Mouse (Mus musculus): ENCODE data around the gene Pakap. TPM values are rescaled to one million over a fixed set of nuclear protein-coding genes. Genes with fewer than 3 reads are reported as not detected.

The Pakap gene
- polyA plus RNA-seq, 1 experiment: not detected

DNA sequence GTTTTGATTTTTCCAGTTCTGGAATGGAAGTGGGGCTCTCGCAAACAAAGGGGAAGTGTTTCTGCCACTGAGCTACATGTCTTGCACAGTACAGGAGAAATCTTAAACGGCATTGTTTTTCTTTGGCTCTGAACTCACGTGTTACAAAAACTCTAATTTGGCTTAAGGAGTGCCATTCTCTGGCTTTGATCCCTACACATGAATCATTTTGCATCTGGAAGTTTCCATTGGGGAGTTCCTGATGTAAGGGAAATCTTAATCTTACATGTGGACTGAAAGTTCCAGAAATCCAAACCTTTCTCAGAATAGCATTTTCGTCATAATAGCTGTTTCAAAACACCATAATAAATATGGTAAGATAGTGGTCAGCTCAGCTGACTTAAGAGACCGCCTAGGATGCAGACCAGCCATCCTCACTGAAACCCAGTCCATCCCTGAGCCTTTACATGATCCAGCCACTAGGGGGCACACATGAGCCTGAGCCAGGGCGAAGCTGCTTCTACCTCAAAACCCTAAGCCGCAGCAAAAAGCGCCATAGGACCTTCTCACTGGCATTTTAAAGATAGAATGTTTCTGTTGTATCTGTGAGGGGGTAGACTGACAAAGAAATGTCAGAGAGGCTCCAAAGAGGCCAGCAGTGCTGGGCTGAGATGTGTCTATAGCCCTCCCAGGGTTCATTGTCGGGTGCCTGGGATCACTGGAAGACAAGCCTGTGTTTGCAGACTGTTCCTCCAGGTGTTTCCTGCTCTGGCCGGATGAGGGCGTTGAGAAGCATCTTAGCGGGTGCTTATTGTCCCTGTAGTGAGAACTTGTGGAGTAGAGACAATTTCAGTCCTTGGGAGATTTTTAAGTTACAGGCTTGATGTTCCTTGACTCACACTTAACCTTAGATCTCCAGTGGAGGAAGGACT, 105.3 kb downstream of the Pakap start:
- TF ChIP-seq GATA1 (IDR thresholded peaks at IDR 0.05; ENCODE audit: low read length): no peak

GRCm38 (mm10) chr4:57674351-57674750, 106.4 kb downstream of the Pakap start:
- TF ChIP-seq GATA1 (IDR thresholded peaks at IDR 0.05; ENCODE audit: low read length): no peak

- no peak for TF ChIP-seq GATA1 (IDR thresholded peaks at IDR 0.05; ENCODE audit: low read length)
These were observed 107.4 kb downstream of the Pakap start for GRCm38 (mm10) chr4:57675387-57675786.

- no peak for TF ChIP-seq GATA1 (IDR thresholded peaks at IDR 0.05; ENCODE audit: low read length)
These were observed 109.9 kb downstream of the Pakap start for GRCm38 (mm10) chr4:57677916-57678315.

GRCm38 (mm10) chr4:57678991-57679457, 111.0 kb downstream of the Pakap start:
- TF ChIP-seq GATA1 (IDR thresholded peaks at IDR 0.05; ENCODE audit: low read length): no peak

DNA sequence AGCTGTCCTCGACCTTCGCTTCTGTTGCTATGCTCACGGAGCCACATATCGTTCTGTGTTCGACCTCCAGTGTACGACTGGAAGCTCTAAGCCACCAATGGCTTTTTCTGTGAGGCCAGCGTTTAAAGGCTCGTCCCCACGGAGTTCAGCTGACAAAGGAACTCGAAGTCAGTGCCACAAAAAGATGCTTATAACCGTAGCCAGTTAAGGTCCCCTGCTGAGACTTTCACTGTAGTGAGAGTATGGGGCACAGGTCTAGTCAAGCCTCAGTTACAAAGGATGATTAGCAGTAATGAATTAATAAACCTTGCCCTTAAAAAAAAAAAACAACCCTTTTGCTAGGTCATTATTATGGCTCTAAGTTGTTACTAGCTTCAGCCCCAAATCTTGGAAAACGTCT, 112.2 kb downstream of the Pakap start:
- TF ChIP-seq GATA1 (IDR thresholded peaks at IDR 0.05; ENCODE audit: low read length): no peak

GRCm38 (mm10) chr4:57681511-57681910, 113.5 kb downstream of the Pakap start:
- TF ChIP-seq GATA1 (IDR thresholded peaks at IDR 0.05; ENCODE audit: low read length): no peak

DNA sequence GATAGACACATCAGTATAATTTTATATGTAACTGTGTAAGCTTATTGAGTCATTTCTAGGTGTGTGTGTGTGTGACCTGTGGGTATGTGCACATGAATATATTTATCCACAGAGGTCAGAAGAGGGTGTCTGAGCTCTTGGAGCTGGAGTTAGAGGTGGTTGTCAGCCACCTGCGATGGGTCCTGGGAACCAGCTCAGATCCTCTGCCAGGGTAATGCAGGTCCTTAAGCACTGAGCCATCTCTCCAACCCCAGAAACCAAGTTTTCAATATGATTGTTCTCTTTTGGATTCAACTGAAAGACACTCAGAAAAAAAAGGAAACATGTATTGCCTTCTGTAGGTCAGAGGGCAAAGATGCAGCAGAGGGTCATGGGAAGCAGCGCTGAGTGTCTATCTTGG, 114.4 kb downstream of the Pakap start:
- TF ChIP-seq GATA1 (IDR thresholded peaks at IDR 0.05; ENCODE audit: low read length): no peak

DNA sequence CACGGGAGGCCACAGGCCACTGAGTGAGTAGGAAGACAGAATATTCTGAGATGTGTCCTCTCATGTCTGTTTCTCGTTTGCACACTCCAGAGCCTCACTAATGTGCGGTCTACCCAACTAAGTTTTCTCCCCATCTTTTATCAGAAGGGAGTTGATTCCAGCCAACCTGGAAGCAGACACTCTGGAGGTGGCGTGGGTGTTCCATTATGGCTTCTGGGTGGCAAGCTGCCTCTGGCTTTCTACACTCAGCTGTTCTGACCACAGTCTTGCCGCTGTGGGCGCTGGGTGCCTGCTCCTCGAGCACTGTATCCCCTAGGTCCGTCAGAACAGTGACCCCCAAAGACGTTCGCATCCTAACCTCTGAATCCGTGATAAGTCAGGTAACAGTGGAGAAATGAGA, 115.0 kb downstream of the Pakap start:
- no peak for TF ChIP-seq GATA1 (IDR thresholded peaks at IDR 0.05; ENCODE audit: low read length)

- no peak for TF ChIP-seq GATA1 (IDR thresholded peaks at IDR 0.05; ENCODE audit: low read length)
These were observed 116.8 kb downstream of the Pakap start for GRCm38 (mm10) chr4:57684676-57685215.

GRCm38 (mm10) chr4:57686736-57687135, 118.8 kb downstream of the Pakap start:
- no peak for TF ChIP-seq GATA1 (IDR thresholded peaks at IDR 0.05; ENCODE audit: low read length)

DNA sequence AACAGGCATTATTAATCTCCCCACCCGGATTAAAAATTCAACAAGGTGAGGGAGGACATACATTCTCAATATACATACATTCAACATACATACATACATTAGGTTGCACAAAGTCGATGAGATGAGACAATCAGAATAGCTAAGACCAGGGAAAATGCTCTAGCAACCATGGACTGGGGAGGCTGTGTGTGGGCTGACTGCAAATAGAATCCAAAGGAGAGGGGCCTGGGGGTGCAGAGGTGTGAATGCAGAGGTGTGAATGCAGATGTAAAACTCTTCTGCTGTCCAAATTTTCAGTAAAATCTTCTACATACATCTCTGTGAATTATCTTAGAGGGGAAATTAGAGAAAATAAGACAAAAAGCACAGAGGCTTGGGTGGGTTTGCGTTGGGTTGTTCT, 119.6 kb downstream of the Pakap start:
- TF ChIP-seq GATA1 (IDR thresholded peaks at IDR 0.05; ENCODE audit: low read length): no peak

GRCm38 (mm10) chr4:57688131-57688530, 120.2 kb downstream of the Pakap start:
- no peak for TF ChIP-seq GATA1 (IDR thresholded peaks at IDR 0.05; ENCODE audit: low read length)

DNA sequence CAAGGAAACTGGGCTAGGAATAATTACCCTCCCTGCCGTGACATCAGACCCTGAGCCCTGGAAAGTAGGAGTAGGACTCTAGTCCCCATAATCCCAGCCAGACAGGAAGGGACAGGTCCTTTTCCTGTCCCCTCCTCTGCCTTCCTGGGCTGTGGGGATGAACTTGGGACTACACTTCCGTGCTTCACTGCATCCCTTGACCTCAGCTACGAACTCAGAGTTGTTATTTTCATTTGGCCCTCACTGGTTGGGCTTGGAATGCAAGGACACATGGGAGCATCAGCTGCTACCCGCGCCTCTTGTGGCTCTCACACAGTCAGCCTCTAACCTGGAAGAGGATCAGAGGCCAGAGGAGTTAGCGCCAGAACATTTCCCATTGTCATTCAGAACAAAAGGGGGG, 122.0 kb downstream of the Pakap start:
- TF ChIP-seq GATA1 (IDR thresholded peaks at IDR 0.05; ENCODE audit: low read length): no peak

GRCm38 (mm10) chr4:57690805-57691204, 122.8 kb downstream of the Pakap start:
- TF ChIP-seq GATA1 (IDR thresholded peaks at IDR 0.05; ENCODE audit: low read length): no peak

GRCm38 (mm10) chr4:57694356-57695136, 126.6 kb downstream of the Pakap start:
- TF ChIP-seq GATA1 (IDR thresholded peaks at IDR 0.05; ENCODE audit: low read length): no peak
